Mouse (Mus musculus): ENCODE results near the gene Gtf2h4.

GRCm38 (mm10) chr17:35643609-35644236 lies 29.8 kb downstream of the Gtf2h4 start, which contains the start of gene Mucl3:
- TF ChIP-seq CTCF (IDR thresholded peaks at IDR 0.05; ENCODE audit: borderline replicate concordance, insufficient read depth, low read length) (no peak), POLR2A (IDR thresholded peaks at IDR 0.05; ENCODE audit: low read depth, low read length) (no peak)
